Mouse (Mus musculus): ENCODE results near the gene Ccrl2. TPM values are rescaled to one million over a fixed set of nuclear protein-coding genes. Genes with fewer than 3 reads are reported as not detected.

Gene Ccrl2
- total RNA-seq (2015) (2.9 and 4.1 TPM in 2 replicates), total RNA-seq (2017) (3.9 and 8.9 TPM in 2 replicates)

GRCm38 (mm10) chr9:111056798-111057543 lies at the start of gene Ccrl2:
Gene Ccrl2 (minus strand): TSS chr9:111057519.
- ATAC-seq (replicated peaks; ENCODE audit: poor library complexity), result peak; percentile 80

- ATAC-seq (replicated peaks; ENCODE audit: poor library complexity), result no peak
Observed at GRCm38 (mm10) chr9:111103893-111104292, 46.6 kb upstream of the Ccrl2 start.

GRCm38 (mm10) chr9:111103293-111103692 lies 46.0 kb upstream of the Ccrl2 start:
- no peak for ATAC-seq (replicated peaks; ENCODE audit: poor library complexity)

GRCm38 (mm10) chr9:111100406-111100805 lies 43.1 kb upstream of the Ccrl2 start:
- no peak for ATAC-seq (replicated peaks; ENCODE audit: poor library complexity)

- no peak for ATAC-seq (replicated peaks; ENCODE audit: poor library complexity)
Observed at GRCm38 (mm10) chr9:111097543-111097942, 40.2 kb upstream of the Ccrl2 start.

- ATAC-seq (replicated peaks; ENCODE audit: poor library complexity), result no peak
Observed at GRCm38 (mm10) chr9:111096419-111097326, 39.4 kb upstream of the Ccrl2 start.

GRCm38 (mm10) chr9:111095710-111096109 lies 38.4 kb upstream of the Ccrl2 start:
- ATAC-seq (replicated peaks; ENCODE audit: poor library complexity), result peak; percentile 49

- peak; percentile 74 for ATAC-seq (replicated peaks; ENCODE audit: poor library complexity)
Observed at GRCm38 (mm10) chr9:111094626-111095025, 37.3 kb upstream of the Ccrl2 start.

- peak; percentile 64 for ATAC-seq (replicated peaks; ENCODE audit: poor library complexity)
Observed at GRCm38 (mm10) chr9:111093094-111093493, 35.8 kb upstream of the Ccrl2 start.

- no peak for ATAC-seq (replicated peaks; ENCODE audit: poor library complexity)
Observed at GRCm38 (mm10) chr9:111092657-111093056, 35.3 kb upstream of the Ccrl2 start.

GRCm38 (mm10) chr9:111088886-111089285 lies 31.6 kb upstream of the Ccrl2 start:
- ATAC-seq (replicated peaks; ENCODE audit: poor library complexity), result no peak

GRCm38 (mm10) chr9:111087960-111088359 lies 30.6 kb upstream of the Ccrl2 start:
- no peak for ATAC-seq (replicated peaks; ENCODE audit: poor library complexity)

- 0 out of 2 replicates have a peak, but pooled peaks have one; percentile 29 for ATAC-seq (replicated peaks; ENCODE audit: poor library complexity)
Observed at GRCm38 (mm10) chr9:111086995-111087606, 29.8 kb upstream of the Ccrl2 start.

- peak; percentile 26; the same call in 1 of the 2 replicates for ATAC-seq (replicated peaks; ENCODE audit: poor library complexity)
Observed at GRCm38 (mm10) chr9:111086137-111086536, 28.8 kb upstream of the Ccrl2 start.

- ATAC-seq (replicated peaks; ENCODE audit: poor library complexity), result no peak
Observed at GRCm38 (mm10) chr9:111085329-111085728, 28.0 kb upstream of the Ccrl2 start.

- no peak for ATAC-seq (replicated peaks; ENCODE audit: poor library complexity)
Observed at GRCm38 (mm10) chr9:111081765-111082164, 24.4 kb upstream of the Ccrl2 start.

GRCm38 (mm10) chr9:111080801-111081200 lies 23.5 kb upstream of the Ccrl2 start:
- ATAC-seq (replicated peaks; ENCODE audit: poor library complexity), result peak; percentile 82

GRCm38 (mm10) chr9:111077745-111078144 lies 20.4 kb upstream of the Ccrl2 start:
- peak; percentile 72 for ATAC-seq (replicated peaks; ENCODE audit: poor library complexity)

GRCm38 (mm10) chr9:111072971-111073370 lies 15.7 kb upstream of the Ccrl2 start:
- ATAC-seq (replicated peaks; ENCODE audit: poor library complexity), result no peak

GRCm38 (mm10) chr9:111072175-111072574 lies 14.9 kb upstream of the Ccrl2 start:
- ATAC-seq (replicated peaks; ENCODE audit: poor library complexity), result peak; percentile 61

GRCm38 (mm10) chr9:111070546-111070961 lies 13.2 kb upstream of the Ccrl2 start:
- peak; percentile 92 for ATAC-seq (replicated peaks; ENCODE audit: poor library complexity)

Measured in megakaryocyte progenitor cell, adult 5-6 weeks (primary cell).